Mouse (Mus musculus): Measurements from ENCODE around the gene Rangap1. TPM values are rescaled to one million over a fixed set of nuclear protein-coding genes. Genes with fewer than 3 reads are reported as not detected.

The Rangap1 gene
- polyA plus RNA-seq, 1 experiment from 2014 or later: 75.9 TPM

GRCm38 (mm10) chr15:81729241-81729791 is 16.0 kb downstream of the Rangap1 start:
- ATAC-seq (replicated peaks; ENCODE audit: extremely low read depth, insufficient read depth, low FRiP score): peak; percentile 41
- H3K4me2 ChIP-seq (ENCODE audit: low read depth, low read length): peak overlapping the region; percentile 89
- WGBS: under 1% methylated on average over 49 of the region's 49 CpGs

GRCm38 (mm10) chr15:81725965-81726364 is 19.4 kb downstream of the Rangap1 start:
- Histone ChIP-seq H3K4me2 (ENCODE audit: low read depth, low read length) (no peak overlapping the region), H3K36me3 (ENCODE audit: control insufficient read depth, insufficient read depth) (peaks cover 23% of the 10 kb centered on the region), H3K27me3 (ENCODE audit: control insufficient read depth, insufficient read depth, low read length) (no peaks in the 10 kb centered on the region), H3K9ac (ENCODE audit: low read length) (no peak overlapping the region), H3K27ac (ENCODE audit: low read length) (no peak overlapping the region), H3K4me1 (ENCODE audit: control insufficient read depth, insufficient read depth, low read length) (peaks cover 13% of the 10 kb centered on the region), H3K4me3 (ENCODE audit: low read length) (no peak overlapping the region), H3K9me3 (replicated peaks; ENCODE audit: control insufficient read depth, low read length) (no peaks in the 10 kb centered on the region)
- WGBS: 91% methylated on average over 8 of the region's 8 CpGs
- ATAC-seq (replicated peaks; ENCODE audit: extremely low read depth, insufficient read depth, low FRiP score): no peak

More at GRCm38 (mm10) chr15:81729241-81729791, 16.0 kb downstream of the Rangap1 start:
- H3K27ac ChIP-seq (ENCODE audit: low read length): peak overlapping the region; percentile 47
- H3K27me3 ChIP-seq (ENCODE audit: control insufficient read depth, insufficient read depth, low read length): no peaks in the 10 kb centered on the region
- peak overlapping the region; percentile 94 for H3K9ac ChIP-seq (ENCODE audit: low read length)
- H3K4me1 ChIP-seq (ENCODE audit: control insufficient read depth, insufficient read depth, low read length): peaks cover 13% of the 10 kb centered on the region
- no peaks in the 10 kb centered on the region for H3K36me3 ChIP-seq (ENCODE audit: control insufficient read depth, insufficient read depth)
- no peaks in the 10 kb centered on the region for H3K9me3 ChIP-seq (replicated peaks; ENCODE audit: control insufficient read depth, low read length)
- peak overlapping the region; percentile 94 for H3K4me3 ChIP-seq (ENCODE audit: low read length)

GRCm38 (mm10) chr15:81723653-81724052 is 21.7 kb downstream of the Rangap1 start:
- no peak for ATAC-seq (replicated peaks; ENCODE audit: extremely low read depth, insufficient read depth, low FRiP score)
- Histone ChIP-seq H3K4me1 (ENCODE audit: control insufficient read depth, insufficient read depth, low read length) (peaks cover 9% of the 10 kb centered on the region), H3K27ac (ENCODE audit: low read length) (no peak overlapping the region), H3K36me3 (ENCODE audit: control insufficient read depth, insufficient read depth) (peaks cover 39% of the 10 kb centered on the region), H3K9ac (ENCODE audit: low read length) (no peak overlapping the region), H3K9me3 (replicated peaks; ENCODE audit: control insufficient read depth, low read length) (no peaks in the 10 kb centered on the region), H3K4me3 (ENCODE audit: low read length) (no peak overlapping the region), H3K4me2 (ENCODE audit: low read depth, low read length) (no peak overlapping the region), H3K27me3 (ENCODE audit: control insufficient read depth, insufficient read depth, low read length) (no peaks in the 10 kb centered on the region)
- WGBS: 89% methylated on average over 11 of the region's 11 CpGs

- Histone ChIP-seq H3K36me3 (ENCODE audit: control insufficient read depth, insufficient read depth) (peaks cover 42% of the 10 kb centered on the region), H3K4me2 (ENCODE audit: low read depth, low read length) (no peak overlapping the region), H3K4me3 (ENCODE audit: low read length) (no peak overlapping the region), H3K9me3 (replicated peaks; ENCODE audit: control insufficient read depth, low read length) (no peaks in the 10 kb centered on the region), H3K9ac (ENCODE audit: low read length) (no peak overlapping the region), H3K27me3 (ENCODE audit: control insufficient read depth, insufficient read depth, low read length) (no peaks in the 10 kb centered on the region), H3K4me1 (ENCODE audit: control insufficient read depth, insufficient read depth, low read length) (no peaks in the 10 kb centered on the region), H3K27ac (ENCODE audit: low read length) (no peak overlapping the region)
- 93% methylated on average over 5 of the region's 5 CpGs for WGBS
- no peak for ATAC-seq (replicated peaks; ENCODE audit: extremely low read depth, insufficient read depth, low FRiP score)
Observed at GRCm38 (mm10) chr15:81722361-81722760, 23.0 kb downstream of the Rangap1 start.

- H3K27ac ChIP-seq (ENCODE audit: low read length): no peak overlapping the region
- 87% methylated on average over 6 of the region's 6 CpGs for WGBS
- peaks cover 56% of the 10 kb centered on the region for H3K36me3 ChIP-seq (ENCODE audit: control insufficient read depth, insufficient read depth)
Observed at GRCm38 (mm10) chr15:81719139-81719531, 26.2 kb downstream of the Rangap1 start.

GRCm38 (mm10) chr15:81718336-81719138 is 26.8 kb downstream of the Rangap1 start:
- no peaks in the 10 kb centered on the region for H3K27me3 ChIP-seq (ENCODE audit: control insufficient read depth, insufficient read depth, low read length)
- H3K27ac ChIP-seq (ENCODE audit: low read length): no peak overlapping the region
- H3K36me3 ChIP-seq (ENCODE audit: control insufficient read depth, insufficient read depth): peaks cover 57% of the 10 kb centered on the region
- no peak overlapping the region for H3K4me2 ChIP-seq (ENCODE audit: low read depth, low read length)
- ATAC-seq (replicated peaks; ENCODE audit: extremely low read depth, insufficient read depth, low FRiP score): no peak
- 93% methylated on average over 9 of the region's 9 CpGs for WGBS
- H3K4me1 ChIP-seq (ENCODE audit: control insufficient read depth, insufficient read depth, low read length): no peaks in the 10 kb centered on the region
- no peak overlapping the region for H3K9ac ChIP-seq (ENCODE audit: low read length)
- no peak overlapping the region for H3K4me3 ChIP-seq (ENCODE audit: low read length)
- no peaks in the 10 kb centered on the region for H3K9me3 ChIP-seq (replicated peaks; ENCODE audit: control insufficient read depth, low read length)

More at GRCm38 (mm10) chr15:81719139-81719531, 26.2 kb downstream of the Rangap1 start:
- Histone ChIP-seq H3K27me3 (ENCODE audit: control insufficient read depth, insufficient read depth, low read length) (no peaks in the 10 kb centered on the region), H3K9me3 (replicated peaks; ENCODE audit: control insufficient read depth, low read length) (no peaks in the 10 kb centered on the region), H3K4me1 (ENCODE audit: control insufficient read depth, insufficient read depth, low read length) (no peaks in the 10 kb centered on the region), H3K4me2 (ENCODE audit: low read depth, low read length) (no peak overlapping the region), H3K4me3 (ENCODE audit: low read length) (no peak overlapping the region), H3K9ac (ENCODE audit: low read length) (no peak overlapping the region)
- ATAC-seq (replicated peaks; ENCODE audit: extremely low read depth, insufficient read depth, low FRiP score): no peak

- Histone ChIP-seq H3K4me1 (ENCODE audit: control insufficient read depth, insufficient read depth, low read length) (no peaks in the 10 kb centered on the region), H3K9ac (ENCODE audit: low read length) (no peak overlapping the region), H3K36me3 (ENCODE audit: control insufficient read depth, insufficient read depth) (peaks cover 62% of the 10 kb centered on the region), H3K4me2 (ENCODE audit: low read depth, low read length) (no peak overlapping the region), H3K27me3 (ENCODE audit: control insufficient read depth, insufficient read depth, low read length) (no peaks in the 10 kb centered on the region), H3K4me3 (ENCODE audit: low read length) (no peak overlapping the region), H3K27ac (ENCODE audit: low read length) (no peak overlapping the region), H3K9me3 (replicated peaks; ENCODE audit: control insufficient read depth, low read length) (no peaks in the 10 kb centered on the region)
- WGBS: 70% methylated on average over 6 of the region's 6 CpGs
- no peak for ATAC-seq (replicated peaks; ENCODE audit: extremely low read depth, insufficient read depth, low FRiP score)
Observed at GRCm38 (mm10) chr15:81713742-81714141, 31.6 kb downstream of the Rangap1 start.

- ATAC-seq (replicated peaks; ENCODE audit: extremely low read depth, insufficient read depth, low FRiP score): no peak
- no peak overlapping the region for H3K9ac ChIP-seq (ENCODE audit: low read length)
- no peaks in the 10 kb centered on the region for H3K27me3 ChIP-seq (ENCODE audit: control insufficient read depth, insufficient read depth, low read length)
- 78% methylated on average over 4 of the region's 4 CpGs for WGBS
- H3K9me3 ChIP-seq (replicated peaks; ENCODE audit: control insufficient read depth, low read length): no peaks in the 10 kb centered on the region
- peaks cover 66% of the 10 kb centered on the region for H3K36me3 ChIP-seq (ENCODE audit: control insufficient read depth, insufficient read depth)
- no peak overlapping the region for H3K27ac ChIP-seq (ENCODE audit: low read length)
- H3K4me3 ChIP-seq (ENCODE audit: low read length): no peak overlapping the region
- no peak overlapping the region for H3K4me2 ChIP-seq (ENCODE audit: low read depth, low read length)
- no peaks in the 10 kb centered on the region for H3K4me1 ChIP-seq (ENCODE audit: control insufficient read depth, insufficient read depth, low read length)
Observed at GRCm38 (mm10) chr15:81710801-81711200, 34.5 kb downstream of the Rangap1 start.

GRCm38 (mm10) chr15:81709686-81710085 is 35.6 kb downstream of the Rangap1 start:
- Histone ChIP-seq H3K4me2 (ENCODE audit: low read depth, low read length) (no peak overlapping the region), H3K9ac (ENCODE audit: low read length) (no peak overlapping the region), H3K27me3 (ENCODE audit: control insufficient read depth, insufficient read depth, low read length) (no peaks in the 10 kb centered on the region), H3K36me3 (ENCODE audit: control insufficient read depth, insufficient read depth) (peaks cover 73% of the 10 kb centered on the region), H3K4me1 (ENCODE audit: control insufficient read depth, insufficient read depth, low read length) (no peaks in the 10 kb centered on the region), H3K9me3 (replicated peaks; ENCODE audit: control insufficient read depth, low read length) (no peaks in the 10 kb centered on the region), H3K27ac (ENCODE audit: low read length) (no peak overlapping the region), H3K4me3 (ENCODE audit: low read length) (no peak overlapping the region)
- no peak; the same call in 1 of the 2 replicates for ATAC-seq (replicated peaks; ENCODE audit: extremely low read depth, insufficient read depth, low FRiP score)
- 100% methylated on average over 1 of the region's 1 CpGs for WGBS
